8 mouse cellular contexts compared by ENCODE assay signal in the genomic region with DNA sequence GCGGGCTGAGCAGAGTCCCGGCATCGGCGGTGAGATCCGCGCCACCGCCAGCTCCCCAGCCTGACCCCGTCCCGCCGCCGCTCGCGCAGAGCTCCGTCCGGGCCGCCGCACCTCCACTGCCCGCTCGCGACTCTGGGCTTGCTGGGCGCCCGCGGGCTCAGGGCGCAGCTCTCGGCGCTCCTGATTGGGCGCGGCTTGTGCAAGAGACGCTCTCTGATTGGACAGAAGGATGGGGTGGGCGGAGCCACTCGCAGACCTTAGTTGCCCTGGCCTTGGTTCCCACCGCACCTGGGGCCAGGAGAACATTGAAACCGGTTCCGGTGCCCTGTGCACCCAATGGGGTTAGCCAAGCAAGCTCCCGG. TPM values are rescaled to one million over a fixed set of nuclear protein-coding genes. Genes with fewer than 3 reads are reported as not detected.
DNase-seq lines count a peak whose midpoint lies in the region; ATAC-seq lines count a peak whose summit lies in the region.

No protein-coding gene starts in this region.

- H3K36me3 ChIP-seq in embryonic facial prominence, embryonic 11.5 days (replicated peaks; ENCODE audit: control insufficient read depth, insufficient read depth, low read depth, low read length) = no peaks in the 10 kb centered on the region
- H3K36me3 ChIP-seq in intestine, embryonic 16.5 days (ENCODE audit: control insufficient read depth, insufficient read depth, low read length) = no peaks in the 10 kb centered on the region
- no peaks in the 10 kb centered on the region for H3K36me3 ChIP-seq in midbrain, embryonic 11.5 days (ENCODE audit: control insufficient read depth, insufficient read depth, low read length)

- WGBS in embryonic facial prominence, embryonic 11.5 days = 1% methylated on average over 35 of the region's 35 CpGs
- WGBS in intestine, embryonic 16.5 days = under 1% methylated on average over 35 of the region's 35 CpGs
- under 1% methylated on average over 35 of the region's 35 CpGs for WGBS in midbrain, embryonic 11.5 days

- peak overlapping the region; percentile 64 for H3K9ac ChIP-seq in embryonic facial prominence, embryonic 11.5 days (replicated peaks; ENCODE audit: low read length)
- peak overlapping the region; percentile 73 for H3K9ac ChIP-seq in intestine, embryonic 16.5 days (ENCODE audit: low read depth, low read length)
- H3K9ac ChIP-seq in midbrain, embryonic 11.5 days (ENCODE audit: low read length) = peak overlapping the region; percentile 69

- peak; percentile 91; the same call in 1 of the 2 replicates for ATAC-seq in embryonic facial prominence, embryonic 11.5 days (replicated peaks; ENCODE audit: insufficient number of reproducible peaks, low FRiP score, low TSS enrichment, low read depth)
- ATAC-seq in granulocyte monocyte progenitor cell, adult 5-6 weeks (replicated peaks; ENCODE audit: poor library complexity, severe bottlenecking) = peak; percentile 90
- ATAC-seq in intestine, embryonic 16.5 days = peak; percentile 95
- ATAC-seq in midbrain, embryonic 11.5 days (ENCODE audit: low FRiP score) = peak; percentile 98

- H3K4me1 ChIP-seq in embryonic facial prominence, embryonic 11.5 days (ENCODE audit: control insufficient read depth, insufficient read depth, low read length) = no peaks in the 10 kb centered on the region
- H3K4me1 ChIP-seq in intestine, embryonic 16.5 days (ENCODE audit: control insufficient read depth, insufficient read depth, low read length) = peaks cover 3% of the 10 kb centered on the region; the same call in 1 of the 2 replicates
- peaks cover 7% of the 10 kb centered on the region; the same call in 1 of the 2 replicates for H3K4me1 ChIP-seq in midbrain, embryonic 11.5 days (ENCODE audit: control insufficient read depth, insufficient read depth, low read length)

- intact Hi-C loops in left cerebral cortex, postnatal 4 days (cut with DNase I) = no loop called here

- H3K4me2 ChIP-seq in embryonic facial prominence, embryonic 11.5 days (ENCODE audit: low read depth, low read length) = peak overlapping the region; percentile 72
- H3K4me2 ChIP-seq in intestine, embryonic 16.5 days (ENCODE audit: low read depth, low read length) = peak overlapping the region; percentile 89
- peak overlapping the region; percentile 94 for H3K4me2 ChIP-seq in midbrain, embryonic 11.5 days

- DNase-seq in adrenal gland, postnatal 4 days (ENCODE audit: low spot score in 2 of 2) = peak; percentile 40 to 52
- peak; percentile 89 for DNase-seq in embryonic facial prominence, embryonic 11.5 days (ENCODE audit: low spot score)
- peak; percentile 77 for DNase-seq in left cerebral cortex, postnatal 4 days
- DNase-seq in midbrain, embryonic 11.5 days (ENCODE audit: low spot score, missing footprints) = peak; percentile 97
- DNase-seq in right cerebral cortex, postnatal 4 days = peak; percentile 78
- peak; percentile 68 to 76 for DNase-seq in urinary bladder, postnatal 4 days (ENCODE audit: low spot score in 2 of 2)

- H3K27me3 ChIP-seq in embryonic facial prominence, embryonic 11.5 days (ENCODE audit: control insufficient read depth, insufficient read depth, low read length) = no peaks in the 10 kb centered on the region
- no peaks in the 10 kb centered on the region for H3K27me3 ChIP-seq in intestine, embryonic 16.5 days (replicated peaks; ENCODE audit: control insufficient read depth, insufficient read depth, low read length)
- no peaks in the 10 kb centered on the region for H3K27me3 ChIP-seq in midbrain, embryonic 11.5 days (ENCODE audit: control insufficient read depth, insufficient read depth, low read length)

- H3K27ac ChIP-seq in embryonic facial prominence, embryonic 11.5 days (replicated peaks; ENCODE audit: low read depth, low read length) = no peak overlapping the region
- H3K27ac ChIP-seq in intestine, embryonic 16.5 days (ENCODE audit: low read length) = no peak overlapping the region
- H3K27ac ChIP-seq in midbrain, embryonic 11.5 days (ENCODE audit: low read depth, low read length) = no peak overlapping the region

- peak overlapping the region; percentile 62 for H3K4me3 ChIP-seq in embryonic facial prominence, embryonic 11.5 days (ENCODE audit: low read depth, low read length)
- peak overlapping the region; percentile 74 for H3K4me3 ChIP-seq in intestine, embryonic 16.5 days (ENCODE audit: low read length)
- peak overlapping the region; percentile 79 for H3K4me3 ChIP-seq in midbrain, embryonic 11.5 days (ENCODE audit: low read depth, low read length)

- H3K9me3 ChIP-seq in embryonic facial prominence, embryonic 11.5 days (replicated peaks; ENCODE audit: control insufficient read depth, low read length) = no peaks in the 10 kb centered on the region
- no peaks in the 10 kb centered on the region for H3K9me3 ChIP-seq in intestine, embryonic 16.5 days (ENCODE audit: control insufficient read depth, low read length)
- no peaks in the 10 kb centered on the region for H3K9me3 ChIP-seq in midbrain, embryonic 11.5 days (ENCODE audit: control insufficient read depth, low read length)

RNA-seq across cellular contexts. Expression of gene Ston2, which starts 9.2 kb away (rescaled TPM):
- total RNA-seq in adrenal gland, postnatal 4 days (2021) = 10 to 100 TPM; 14.5 to 15.1 TPM
- polyA plus RNA-seq in embryonic facial prominence, embryonic 11.5 days (2014; fragmentation: Nextera tagmentation; extraction: Ambion mirVana) = 5.4 and 6.9 TPM in 2 replicates
- 7.6 and 17.4 TPM in 2 replicates for total RNA-seq in granulocyte monocyte progenitor cell, adult 5-6 weeks (2014; fragmentation: Nextera tagmentation)
- total RNA-seq in granulocyte monocyte progenitor cell, adult 5-6 weeks (2017) = 2.9 and 6.9 TPM in 2 replicates
- polyA plus RNA-seq in intestine, embryonic 16.5 days (2015; fragmentation: Nextera tagmentation; extraction: Ambion mirVana) = 4.9 and 5.2 TPM in 2 replicates
- 10 to 100 TPM; 14.2 to 16.6 TPM for total RNA-seq in left cerebral cortex, postnatal 4 days (2021)
- polyA plus RNA-seq in midbrain, embryonic 11.5 days (2014; fragmentation: Nextera tagmentation; extraction: Ambion mirVana) = 7.2 and 8.4 TPM in 2 replicates

Comparison
In these comparisons a context has a peak if more than half of its experiments do, and no peak if none do; other contexts are left out.
1. DNase-seq: peak in every context shown above with its lines; median percentile 97 in midbrain, embryonic 11.5 days; 89 in embryonic facial prominence, embryonic 11.5 days; 78 in right cerebral cortex, postnatal 4 days; 77 in left cerebral cortex, postnatal 4 days; 72 in urinary bladder, postnatal 4 days; 46 in adrenal gland, postnatal 4 days.